Mouse (Mus musculus): ENCODE measurements at regions not wholly inside any gene's neighbourhood (a gene's known extent, or its start where the extent isn't known, plus 50 kb on each side); places are given as distances from the start of the nearest gene placed in this dataset.

DNA sequence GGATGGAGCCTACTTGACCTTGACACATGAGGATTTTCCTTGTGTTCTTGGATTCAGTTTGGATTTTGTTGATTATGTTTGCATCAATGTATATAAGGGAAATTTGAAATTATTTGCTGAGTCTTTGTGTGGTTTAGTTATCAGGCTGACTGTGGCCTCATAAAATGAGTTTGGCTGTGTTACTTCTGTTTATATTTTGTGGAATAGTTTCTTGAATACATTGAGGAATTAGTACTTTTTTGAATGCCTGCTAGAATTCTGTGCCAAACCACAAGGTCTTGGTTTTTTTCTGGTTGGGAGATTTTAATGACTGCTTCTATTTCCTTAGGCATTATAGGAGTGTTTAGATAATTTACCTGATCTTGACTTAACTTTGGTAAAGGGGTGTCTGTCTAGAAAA lies 1018.5 kb downstream of the Zpld1 start:
- TF ChIP-seq CTCF (IDR thresholded peaks at IDR 0.05; ENCODE audit: borderline replicate concordance, extremely low read depth, insufficient read depth, insufficient read length) (no peak), POLR2A (IDR thresholded peaks at IDR 0.05; ENCODE audit: borderline replicate concordance, extremely low read depth, insufficient read depth, insufficient read length, poor library complexity, severe bottlenecking) (no peak)

DNA sequence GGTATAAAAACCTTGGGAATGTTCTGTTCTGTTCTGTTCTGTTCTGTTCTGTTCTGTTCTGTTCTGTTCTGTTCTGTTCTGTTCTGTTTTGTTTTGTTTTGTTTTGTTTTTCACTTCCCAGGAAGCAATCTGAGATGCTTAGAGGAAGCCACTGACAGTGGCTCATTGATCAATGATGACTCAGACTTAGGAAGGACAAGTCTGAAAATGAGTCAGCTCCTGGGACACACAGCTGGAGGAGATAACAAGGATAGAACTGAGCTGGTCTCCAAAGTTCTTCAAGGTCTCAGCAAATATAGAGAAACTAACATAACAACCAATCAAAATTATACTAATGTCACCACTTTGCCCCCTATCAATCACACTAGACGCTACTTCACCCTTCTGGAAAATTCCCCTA lies 1033.9 kb downstream of the Zpld1 start:
- TF ChIP-seq CTCF (IDR thresholded peaks at IDR 0.05; ENCODE audit: borderline replicate concordance, extremely low read depth, insufficient read depth, insufficient read length): no peak
- TF ChIP-seq POLR2A (IDR thresholded peaks at IDR 0.05; ENCODE audit: borderline replicate concordance, extremely low read depth, insufficient read depth, insufficient read length, poor library complexity, severe bottlenecking): no peak
- no peak for DNase-seq (ENCODE audit: low read depth)

More for the DNA sequence above, 1018.5 kb downstream of the Zpld1 start:
- DNase-seq (ENCODE audit: low read depth): no peak

- peak; percentile 77 for DNase-seq (ENCODE audit: low read depth)
- TF ChIP-seq POLR2A (IDR thresholded peaks at IDR 0.05; ENCODE audit: borderline replicate concordance, extremely low read depth, insufficient read depth, insufficient read length, poor library complexity, severe bottlenecking) (no peak), CTCF (IDR thresholded peaks at IDR 0.05; ENCODE audit: borderline replicate concordance, extremely low read depth, insufficient read depth, insufficient read length) (no peak)
Observed at GRCm38 (mm10) chr16:54259260-54259659, 1038.5 kb downstream of the Zpld1 start.

- peak; percentile 83 for DNase-seq (ENCODE audit: low read depth)
- TF ChIP-seq CTCF (IDR thresholded peaks at IDR 0.05; ENCODE audit: borderline replicate concordance, extremely low read depth, insufficient read depth, insufficient read length) (no peak), POLR2A (IDR thresholded peaks at IDR 0.05; ENCODE audit: borderline replicate concordance, extremely low read depth, insufficient read depth, insufficient read length, poor library complexity, severe bottlenecking) (no peak)
Observed at GRCm38 (mm10) chr16:54246883-54247282, 1050.9 kb downstream of the Zpld1 start.

- TF ChIP-seq CTCF (IDR thresholded peaks at IDR 0.05; ENCODE audit: borderline replicate concordance, extremely low read depth, insufficient read depth, insufficient read length): no peak
- peak; percentile 71 for DNase-seq (ENCODE audit: low read depth)
Observed at GRCm38 (mm10) chr16:54246386-54246785, 1051.4 kb downstream of the Zpld1 start.

DNA sequence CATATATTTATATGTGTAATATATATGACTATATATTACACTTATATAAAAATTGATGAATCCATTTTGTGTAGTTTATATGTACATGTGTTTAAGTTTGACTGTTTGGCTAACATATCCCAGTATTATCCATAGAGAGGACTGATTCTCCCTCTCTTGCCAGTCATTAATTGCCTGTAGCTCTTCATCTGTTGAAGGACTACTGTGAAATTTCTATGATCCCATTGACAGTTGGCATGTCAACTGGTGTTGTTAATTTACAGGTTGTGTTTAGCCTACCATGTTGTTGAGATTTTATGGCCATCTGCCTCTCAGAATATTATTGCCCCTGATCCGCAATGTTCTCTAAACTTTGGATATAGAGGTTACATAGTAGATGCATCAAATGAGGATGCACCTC lies 1058.3 kb downstream of the Zpld1 start:
- TF ChIP-seq CTCF (IDR thresholded peaks at IDR 0.05; ENCODE audit: borderline replicate concordance, extremely low read depth, insufficient read depth, insufficient read length): no peak
- no peak for TF ChIP-seq POLR2A (IDR thresholded peaks at IDR 0.05; ENCODE audit: borderline replicate concordance, extremely low read depth, insufficient read depth, insufficient read length, poor library complexity, severe bottlenecking)
- DNase-seq (ENCODE audit: low read depth): peak; percentile 80

DNA sequence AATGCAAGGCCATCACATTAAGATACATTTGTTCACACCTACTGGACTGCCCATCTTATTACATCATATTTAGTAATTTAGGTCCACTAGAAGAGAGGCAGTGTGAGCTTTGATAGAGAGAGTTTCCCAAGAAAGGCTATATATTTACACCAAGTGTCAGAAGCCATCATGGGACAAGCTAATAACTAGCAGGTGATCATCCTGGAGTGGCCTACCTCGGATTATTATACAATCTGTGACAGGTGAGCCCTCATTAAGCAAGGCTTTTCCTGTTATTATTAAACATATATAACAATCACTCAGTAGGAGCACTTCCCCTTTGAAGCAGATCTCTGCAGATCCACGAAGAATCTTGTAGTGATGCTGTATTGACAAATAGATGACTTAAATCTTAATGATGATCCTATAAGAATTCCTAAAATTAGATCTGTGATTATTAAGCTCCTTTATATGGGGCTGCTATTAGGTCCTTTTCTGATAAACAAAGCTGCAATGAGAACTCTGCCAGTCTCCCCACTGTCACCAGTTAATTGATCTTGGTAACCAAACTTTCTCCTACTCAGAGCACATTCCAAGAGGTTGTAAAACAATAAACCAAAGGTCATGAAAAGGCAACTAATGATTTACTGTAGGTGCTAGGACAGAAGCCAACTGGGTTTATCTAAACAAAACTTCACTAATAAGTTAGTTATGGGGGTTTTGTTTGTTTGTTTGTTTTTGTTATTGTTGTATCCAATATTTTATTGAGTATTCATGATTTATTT lies 1068.2 kb downstream of the Zpld1 start:
- DNase-seq (ENCODE audit: low read depth): no peak
- TF ChIP-seq POLR2A (IDR thresholded peaks at IDR 0.05; ENCODE audit: borderline replicate concordance, extremely low read depth, insufficient read depth, insufficient read length, poor library complexity, severe bottlenecking) (no peak), CTCF (IDR thresholded peaks at IDR 0.05; ENCODE audit: borderline replicate concordance, extremely low read depth, insufficient read depth, insufficient read length) (no peak)

- TF ChIP-seq CTCF (IDR thresholded peaks at IDR 0.05; ENCODE audit: borderline replicate concordance, extremely low read depth, insufficient read depth, insufficient read length) (no peak), POLR2A (IDR thresholded peaks at IDR 0.05; ENCODE audit: borderline replicate concordance, extremely low read depth, insufficient read depth, insufficient read length, poor library complexity, severe bottlenecking) (no peak)
- DNase-seq (ENCODE audit: low read depth): no peak
Observed at GRCm38 (mm10) chr16:54226149-54226548, 1071.6 kb downstream of the Zpld1 start.

GRCm38 (mm10) chr16:54195205-54195604 lies 1102.6 kb downstream of the Zpld1 start:
- DNase-seq (ENCODE audit: low read depth): peak; percentile 92
- TF ChIP-seq POLR2A (IDR thresholded peaks at IDR 0.05; ENCODE audit: borderline replicate concordance, extremely low read depth, insufficient read depth, insufficient read length, poor library complexity, severe bottlenecking): no peak
- no peak for TF ChIP-seq CTCF (IDR thresholded peaks at IDR 0.05; ENCODE audit: borderline replicate concordance, extremely low read depth, insufficient read depth, insufficient read length)

DNA sequence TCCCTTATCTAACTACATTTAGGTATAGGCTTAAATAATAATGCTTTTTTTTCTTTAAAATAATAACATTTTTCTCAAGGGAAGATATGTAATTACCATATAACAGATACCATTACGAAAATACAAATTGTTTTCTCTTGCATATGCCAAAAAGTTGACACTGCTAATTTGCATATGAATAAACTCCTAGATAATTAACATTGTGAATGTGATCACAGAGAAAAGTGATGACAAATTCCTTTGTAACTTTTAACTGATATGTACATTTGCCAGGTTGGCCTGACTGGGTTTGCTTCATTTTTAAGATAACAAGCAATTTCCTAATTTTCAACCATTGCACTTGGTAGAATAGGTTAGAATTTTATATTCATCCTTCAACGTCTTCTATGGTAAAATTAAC lies 1103.1 kb downstream of the Zpld1 start:
- TF ChIP-seq CTCF (IDR thresholded peaks at IDR 0.05; ENCODE audit: borderline replicate concordance, extremely low read depth, insufficient read depth, insufficient read length): no peak
- TF ChIP-seq POLR2A (IDR thresholded peaks at IDR 0.05; ENCODE audit: borderline replicate concordance, extremely low read depth, insufficient read depth, insufficient read length, poor library complexity, severe bottlenecking): no peak
- DNase-seq (ENCODE audit: low read depth): peak; percentile 79

All from brain, embryonic 14.5 days (tissue).